Mouse (Mus musculus) sigmoid colon, adult 10 weeks (tissue): Measurements from ENCODE around the gene Gm5142. TPM values are rescaled to one million over a fixed set of nuclear protein-coding genes. Genes with fewer than 3 reads are reported as not detected.

Source experiments
- polyA plus RNA-seq: library from polyadenylated mRNA; stranded (reverse); fragments of 350-450 nt; fragmentation: Illumina TruSeq; extraction: RNeasy Lipid Tissue Mini Kit (QIAGEN cat#74804); gene quantifications from one replicate; pipeline ENCODE4 v1.2.3, GENCODE M21; 2014; ENCODE audit warnings: low read depth, low replicate concordance

Gene Gm5142
- not detected for polyA plus RNA-seq

GRCm38 (mm10) chr14:59178649-59179048, at the start of gene Gm5142:
Gene Gm5142, minus strand, starts transcription at chr14:59178749.

DNA sequence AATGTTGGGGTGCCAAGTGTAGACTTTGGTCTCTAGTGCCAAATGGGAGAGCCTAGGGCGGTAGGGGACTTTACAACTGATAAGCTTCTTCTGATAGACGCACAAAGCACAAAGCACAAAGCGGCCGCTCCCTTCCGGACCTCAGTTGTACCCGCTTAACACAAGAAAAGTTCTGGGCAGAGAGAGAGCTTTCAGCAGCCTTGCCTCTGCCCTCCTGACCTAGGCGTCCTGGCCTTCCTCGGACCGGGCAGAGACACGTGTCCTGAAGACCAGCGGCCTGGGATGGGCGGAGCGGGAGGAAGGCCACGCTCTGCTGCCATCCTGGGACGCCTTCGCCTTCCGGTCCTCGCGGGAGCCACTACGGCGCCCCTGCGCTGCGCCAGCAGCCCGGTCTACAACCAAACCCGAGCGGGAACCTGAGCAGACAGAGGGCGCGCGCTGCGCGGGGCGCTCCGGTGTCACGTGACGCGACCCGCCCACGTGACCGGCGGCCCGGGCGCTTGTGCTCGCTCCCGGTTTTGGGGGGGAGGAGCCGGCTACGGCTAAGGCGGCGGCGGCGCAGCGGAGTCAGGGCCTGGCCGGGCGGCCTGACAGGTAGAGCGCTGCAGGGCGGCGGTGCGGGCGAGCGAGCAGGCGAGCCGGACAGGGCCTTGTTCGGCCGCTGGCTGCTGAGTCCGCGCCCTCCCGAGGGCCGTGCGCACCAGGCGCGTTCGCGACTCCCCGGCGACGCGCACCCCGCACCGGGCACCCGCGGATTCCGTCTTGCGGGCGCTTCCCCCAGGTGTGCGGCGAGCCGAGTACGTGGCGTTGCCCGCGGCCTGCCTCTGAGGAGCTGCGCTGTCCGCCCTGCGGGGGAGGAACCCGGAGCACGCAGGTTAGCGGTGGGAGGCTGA, 22.4 kb upstream of the Gm5142 start, which contains the start of gene Rcbtb1:
Gene Rcbtb1 (plus strand): TSS at position 499 of the 893 bp plus-strand sequence.

GRCm38 (mm10) chr14:59142793-59143192, 35.8 kb downstream of the Gm5142 start, which contains the start of gene 1700129C05Rik:
Gene 1700129C05Rik, minus strand, starts transcription at chr14:59142893.

Other genes with a start within 250 kb of the Gm5142 start
- gene 1700129C05Rik, start 35.9 kb downstream of the Gm5142 start, polyA plus RNA-seq: not detected
- 70.7 TPM for gene Rcbtb1, start 22.5 kb upstream of the Gm5142 start, polyA plus RNA-seq
- gene Gm6904, start 81.5 kb upstream of the Gm5142 start, polyA plus RNA-seq: not detected
- 1.8 TPM for gene Phf11a, start 118.8 kb upstream of the Gm5142 start, polyA plus RNA-seq
- gene Phf11b, start 162.6 kb upstream of the Gm5142 start, polyA plus RNA-seq: 14.3 TPM
- gene Phf11d, start 186.7 kb upstream of the Gm5142 start, polyA plus RNA-seq: 27.5 TPM
- gene Phf11c, start 216.6 kb upstream of the Gm5142 start, polyA plus RNA-seq: 6.0 TPM